Mouse (Mus musculus) spleen, postnatal 10 days (tissue): Measurements from ENCODE around the gene Olfr693.
"Not testable (repeated sequence)": the region's sequence is repeated elsewhere in the genome, so short reads cannot be mapped to it uniquely, and the experiment has no call there.

Source experiments
- DNase-seq, 2 experiments: peaks; one replicate each; pipeline ENCODE4 v3.0.0; 2021 to 2022; ENCODE audit warnings: low spot score in 2 of 2

The Olfr693 gene

DNA sequence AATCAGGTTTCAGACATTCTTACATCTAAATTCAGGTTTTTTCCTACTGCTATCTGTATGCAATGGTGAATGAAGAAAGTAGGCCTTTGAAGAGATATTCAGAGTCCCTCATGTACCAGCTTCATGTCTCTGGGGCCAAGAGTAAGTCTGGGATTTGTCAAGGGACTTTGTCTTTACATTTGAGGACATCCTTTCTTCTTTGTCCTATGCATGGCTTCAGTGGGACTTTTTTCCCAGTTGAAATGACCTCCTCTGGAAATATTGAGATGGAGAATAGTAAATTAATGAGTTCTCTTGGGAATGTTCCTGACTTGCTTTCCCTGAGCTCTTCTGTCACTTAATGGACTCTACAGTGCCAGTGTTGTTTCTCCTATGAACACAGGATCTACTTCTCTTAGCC lies at the start of gene Olfr693:
Gene Olfr693 (minus strand): TSS at position 101 of the 400 bp plus-strand sequence.
- DNase-seq: no peak

DNA sequence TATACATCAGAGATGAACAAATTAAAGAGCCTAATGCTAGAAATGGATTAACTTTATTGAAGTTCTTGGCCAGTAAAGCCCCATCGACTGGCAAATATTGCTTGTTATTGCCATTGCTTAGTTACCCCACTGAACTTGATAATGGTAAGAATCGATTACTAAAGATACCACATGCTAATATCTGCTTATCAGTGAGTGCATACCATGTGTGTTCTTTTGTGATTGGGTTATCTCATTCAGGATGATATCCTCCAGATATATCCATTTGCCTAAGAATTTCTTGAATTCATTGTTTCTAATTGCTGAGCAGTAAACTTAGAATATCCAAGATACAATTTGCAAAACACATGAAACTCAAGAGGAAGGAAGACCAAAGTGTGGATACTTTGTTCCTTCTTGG lies 45.3 kb upstream of the Olfr693 start:
- not testable (repeated sequence) for DNase-seq

DNA sequence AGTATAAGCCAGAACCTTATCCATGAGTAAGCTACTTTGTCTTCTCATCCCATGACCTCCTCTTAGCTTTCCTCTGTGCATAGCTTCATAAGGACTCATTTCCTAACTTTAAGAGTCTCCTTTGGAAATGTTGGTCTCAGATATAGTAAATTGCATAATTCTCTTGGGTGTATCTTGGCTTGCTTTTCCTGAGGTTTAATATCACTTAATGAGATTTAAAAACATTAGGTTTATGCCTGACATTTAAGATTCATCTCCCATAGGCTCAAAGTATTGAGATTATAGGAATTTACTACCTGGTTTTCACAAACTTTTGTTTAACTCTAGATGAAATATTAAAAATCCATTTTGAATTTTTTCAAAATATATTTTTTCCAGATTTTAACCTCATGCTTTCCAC lies 35.9 kb upstream of the Olfr693 start, which contains the start of gene Olfr695:
Gene Olfr695 (minus strand): TSS at position 101 of the 400 bp plus-strand sequence.
- no peak for DNase-seq

DNA sequence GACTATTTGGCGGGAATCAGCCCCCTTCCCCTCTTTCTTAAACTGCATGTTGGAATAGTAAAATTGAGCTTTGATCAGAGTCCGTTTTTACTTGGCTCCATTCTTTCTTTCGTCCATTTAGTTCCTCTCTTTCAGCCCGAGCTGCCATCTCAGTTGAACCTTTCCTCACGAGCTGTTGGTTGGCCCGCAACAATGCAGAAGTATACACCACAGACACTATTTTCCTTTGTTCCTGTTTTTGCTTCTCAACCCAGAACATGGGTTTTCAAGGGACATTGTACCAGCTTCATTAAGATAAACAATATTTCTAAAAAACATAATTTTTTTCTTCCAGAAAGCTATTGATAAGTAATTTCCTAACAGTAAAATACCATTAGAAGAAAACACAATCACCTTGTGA lies 31.1 kb upstream of the Olfr693 start:
- no peak for DNase-seq

DNA sequence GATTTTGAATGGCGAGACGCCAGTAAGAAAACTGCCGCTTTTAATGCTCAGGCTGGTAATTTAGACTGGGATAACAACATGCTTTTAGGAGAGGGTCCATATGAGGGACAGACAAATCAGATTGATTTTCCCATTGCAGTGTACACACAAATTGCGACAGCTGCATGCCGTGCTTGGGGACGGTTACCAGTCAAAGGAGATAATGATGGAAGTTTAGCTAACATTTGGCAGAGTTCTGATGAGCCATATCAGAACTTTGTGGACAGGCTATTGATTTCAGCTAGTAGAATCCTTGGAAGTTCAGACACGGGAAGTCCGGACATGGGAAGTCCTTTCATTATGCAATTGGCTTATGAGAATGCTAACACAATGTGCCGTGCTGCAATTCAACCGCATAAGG lies 27.3 kb upstream of the Olfr693 start:
- not testable (repeated sequence) for DNase-seq

DNA sequence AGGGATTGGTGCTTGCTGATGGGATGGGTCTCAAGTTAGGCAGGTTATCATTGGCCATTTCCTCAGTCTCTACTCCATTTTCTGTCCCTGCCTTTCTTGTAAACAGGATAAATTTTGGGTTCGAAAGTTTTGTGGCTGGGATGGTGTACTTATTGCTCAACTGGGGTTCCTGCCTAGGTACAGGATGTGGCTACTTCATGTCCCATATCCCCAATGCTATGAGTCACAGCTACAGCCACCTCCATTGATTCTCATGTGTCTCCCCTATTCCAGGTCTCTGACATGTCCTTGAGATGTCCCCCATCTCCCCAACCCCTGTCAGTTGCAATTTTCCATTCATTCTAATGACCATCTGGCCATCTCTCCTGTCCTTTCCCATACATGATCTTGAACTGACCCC lies 16.5 kb upstream of the Olfr693 start:
- DNase-seq: no peak

DNA sequence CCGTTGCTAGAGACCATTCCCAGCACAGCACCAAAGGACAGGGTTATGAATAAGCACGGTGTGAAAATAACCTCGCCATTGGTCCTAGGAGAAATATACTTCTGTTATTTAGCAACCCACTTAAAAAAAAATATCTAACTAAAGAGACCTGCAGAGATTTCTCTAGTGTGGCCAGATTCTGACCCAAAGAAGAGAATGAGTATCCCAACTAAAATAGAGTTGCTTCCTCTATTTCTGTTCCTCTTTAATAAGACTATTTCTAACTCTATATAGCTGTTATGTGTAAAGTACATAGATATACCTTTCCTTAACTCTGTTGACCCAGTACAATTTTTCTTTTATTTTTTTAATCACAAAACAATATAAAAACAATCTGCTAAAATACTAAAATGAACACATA lies 12.6 kb upstream of the Olfr693 start:
- DNase-seq: no peak

DNA sequence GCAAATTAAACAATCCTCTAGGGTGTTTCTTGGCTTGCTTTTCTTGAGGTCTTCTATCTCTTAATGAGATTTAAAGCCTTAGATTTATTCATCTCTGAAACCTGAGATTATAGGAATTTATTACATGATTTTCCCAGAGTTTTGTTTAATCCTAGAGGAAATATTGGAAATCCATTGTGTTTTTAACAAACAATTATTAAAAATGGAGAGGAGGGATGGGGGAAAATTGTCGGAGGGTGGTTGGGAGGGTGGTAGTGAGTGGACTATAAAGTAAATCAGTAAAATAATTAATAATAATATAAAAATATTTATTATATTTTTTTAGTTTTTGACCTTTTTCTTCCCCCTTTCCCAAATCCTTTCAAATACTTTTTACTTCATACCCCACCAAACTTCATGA lies 11.3 kb upstream of the Olfr693 start, which contains the start of gene Olfr694:
Gene Olfr694 (minus strand): TSS at position 101 of the 400 bp plus-strand sequence.
- DNase-seq: no peak

DNA sequence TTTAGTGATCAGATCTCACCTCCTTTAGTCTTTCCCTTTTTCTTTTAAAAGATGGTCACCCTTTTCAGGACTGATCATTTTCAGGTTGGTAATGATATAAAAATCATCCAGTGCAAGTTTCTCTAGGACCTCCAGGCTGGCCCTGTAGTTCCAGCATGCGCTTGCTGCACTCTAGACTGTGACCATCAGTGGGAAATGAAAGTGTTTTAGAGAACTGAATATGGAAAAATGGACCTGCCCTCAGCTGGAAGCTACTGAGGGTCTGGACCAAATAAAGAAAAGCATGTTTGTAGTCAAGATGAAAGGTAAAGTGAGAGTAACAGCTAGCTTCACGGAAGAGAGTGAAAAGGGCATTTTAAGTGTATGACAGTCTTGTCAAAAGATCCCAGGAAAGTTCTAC lies 5.0 kb upstream of the Olfr693 start:
- DNase-seq: no peak

DNA sequence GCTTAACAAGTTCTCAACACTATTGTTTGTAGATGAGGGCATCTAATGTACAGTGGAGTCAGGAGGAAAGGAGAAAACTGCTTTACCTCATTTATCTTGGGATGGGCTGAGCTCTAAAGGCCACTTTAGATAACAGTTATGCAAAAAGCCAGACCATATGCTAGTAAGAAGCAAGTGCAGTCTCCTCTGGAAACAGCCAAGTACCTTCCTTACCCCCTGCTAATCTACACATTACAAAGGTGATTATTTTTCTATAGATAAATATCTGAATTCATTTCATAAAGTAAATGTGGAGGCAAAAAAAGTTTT lies 28.1 kb downstream of the Olfr693 start:
- DNase-seq: no peak

DNA sequence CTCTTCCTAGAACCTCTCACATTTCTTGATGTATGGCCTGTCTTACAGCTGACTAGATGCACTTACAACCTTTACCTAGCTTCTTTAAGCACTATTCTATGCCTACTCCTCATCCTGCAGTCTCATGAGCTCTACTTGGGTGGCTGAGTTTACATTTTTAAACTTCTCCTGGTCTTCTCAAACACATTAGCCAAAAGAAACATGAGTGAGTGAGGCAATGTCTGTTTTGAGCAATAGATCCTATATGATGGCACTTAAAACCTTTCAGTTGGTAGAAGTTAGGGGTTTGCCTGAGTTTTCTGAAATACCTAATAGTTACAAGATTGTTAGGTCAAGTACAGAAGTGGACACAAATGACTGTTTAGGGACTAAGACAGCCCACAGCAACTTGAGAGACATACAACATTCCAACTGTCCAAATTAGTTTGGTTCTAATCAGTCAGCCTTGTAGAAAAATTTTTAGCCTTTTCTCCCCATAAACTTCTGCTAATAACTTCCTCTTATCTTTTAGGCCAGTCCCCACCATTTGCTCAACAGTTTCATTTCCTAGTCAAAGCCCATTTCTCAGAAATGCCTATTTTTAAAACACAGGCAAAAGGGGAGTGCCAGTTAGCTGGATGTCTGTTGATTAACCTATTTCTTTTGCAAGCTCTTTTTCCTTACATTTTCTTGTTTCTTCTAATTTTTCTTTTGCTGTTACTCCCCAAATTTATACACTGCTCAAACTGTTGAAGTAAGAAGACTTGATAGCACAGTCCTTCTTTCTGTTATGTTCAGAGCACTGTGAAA lies 28.6 kb downstream of the Olfr693 start:
- no peak for DNase-seq

DNA sequence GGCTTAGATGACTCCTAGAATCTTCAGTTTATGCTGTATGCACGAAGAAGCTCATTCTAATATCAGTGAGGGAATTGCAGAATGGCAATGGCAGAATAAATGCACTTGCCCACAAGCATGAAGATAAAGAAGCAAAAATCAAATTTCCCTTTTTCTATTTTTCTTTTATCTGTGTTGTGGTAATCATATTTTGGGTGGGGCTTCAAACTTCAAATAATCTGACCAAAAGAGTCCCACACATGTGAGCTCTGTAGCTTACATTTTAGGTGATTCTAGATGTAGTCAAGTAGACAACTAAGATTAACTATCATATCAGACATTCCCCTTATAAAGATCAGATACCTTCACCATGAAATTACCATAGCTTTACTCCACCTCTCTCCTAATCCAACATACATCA lies 30.6 kb downstream of the Olfr693 start:
- DNase-seq: no peak

DNA sequence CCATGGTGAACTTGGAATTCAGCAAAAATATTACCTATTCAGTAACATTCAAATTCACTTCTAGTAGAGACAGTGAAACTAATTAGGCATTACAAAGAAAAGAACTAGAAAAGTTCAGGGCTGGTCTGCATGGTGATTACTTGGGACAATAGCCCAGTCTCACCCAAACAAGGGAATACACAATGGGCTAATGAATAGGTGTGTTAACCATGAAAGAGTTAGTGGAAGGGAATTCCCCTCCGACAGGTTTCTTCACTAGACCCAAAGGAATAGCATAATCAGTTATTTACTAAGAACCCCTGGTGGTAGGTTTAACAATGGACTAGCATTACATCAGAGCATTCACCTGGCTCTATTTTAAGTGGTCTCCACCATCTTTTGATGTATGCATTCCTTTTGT lies 35.1 kb downstream of the Olfr693 start:
- DNase-seq: no peak

DNA sequence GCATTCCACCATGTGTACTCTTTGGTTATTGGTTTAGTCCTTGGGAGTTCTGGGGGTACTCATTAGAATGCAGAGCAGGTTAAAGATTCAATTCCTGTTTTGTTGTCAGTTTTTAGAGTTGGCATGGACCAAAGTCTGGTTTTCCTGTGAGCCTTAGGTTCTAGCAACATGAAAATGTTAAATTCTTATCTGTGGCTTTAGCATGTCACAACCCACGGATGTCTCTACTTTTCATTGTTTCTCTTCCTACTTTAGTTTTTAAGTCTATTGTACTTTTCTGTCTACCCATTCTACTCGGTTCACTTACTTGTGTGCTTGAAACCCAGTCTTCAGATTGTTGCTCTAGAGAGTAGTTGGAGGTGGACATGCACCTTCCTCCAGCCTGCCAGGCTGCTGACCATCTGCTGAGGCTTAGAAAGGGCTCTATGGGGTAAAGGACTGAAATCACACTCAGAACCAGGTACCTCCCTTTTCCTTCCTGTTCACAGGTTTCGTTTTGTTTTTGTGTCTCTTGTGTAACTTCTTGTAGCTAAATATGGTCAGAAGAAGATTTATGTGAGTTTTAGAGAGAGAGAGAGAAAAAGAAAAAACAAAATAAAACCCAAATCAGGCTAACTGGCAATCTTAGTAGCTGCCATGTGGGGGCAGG lies 36.0 kb downstream of the Olfr693 start:
- DNase-seq: peak; percentile 24 to 28

DNA sequence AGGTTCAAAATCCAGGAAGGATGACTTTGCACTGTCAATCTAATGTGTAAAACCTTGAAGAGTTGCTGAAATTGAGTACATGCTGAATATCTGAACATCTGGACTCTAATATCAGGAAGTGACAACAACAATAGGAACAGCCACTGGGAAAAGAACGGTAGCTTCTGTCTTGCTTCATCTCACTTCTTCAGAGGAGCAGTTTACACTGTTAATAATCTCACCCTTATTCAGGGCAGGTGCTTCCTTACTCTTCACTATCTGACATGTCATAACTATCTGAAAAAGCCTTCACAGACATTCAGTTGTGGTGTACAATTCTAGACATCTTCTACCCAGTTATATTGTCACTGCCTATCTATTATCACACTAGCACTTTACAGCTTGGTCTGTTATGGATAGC lies 39.5 kb downstream of the Olfr693 start:
- DNase-seq: no peak

DNA sequence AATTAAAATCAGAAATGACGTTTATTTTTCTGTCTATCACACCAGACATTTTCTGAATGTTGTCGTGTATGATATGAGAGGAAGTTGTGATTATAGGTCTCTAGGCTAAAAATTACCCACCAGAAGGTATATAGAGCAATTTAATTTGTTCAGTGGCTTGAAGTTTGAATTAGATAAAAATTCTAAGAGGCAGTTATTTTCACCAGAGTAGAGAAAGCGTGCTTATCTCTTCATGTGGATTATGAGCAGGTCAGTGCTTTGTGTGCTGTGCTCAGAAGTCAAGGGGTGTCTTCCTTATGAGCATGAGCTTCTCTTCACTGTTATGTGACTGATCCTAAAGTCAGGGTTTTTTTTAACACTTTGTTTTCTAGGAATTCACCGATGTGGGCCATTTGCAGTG lies 44.8 kb downstream of the Olfr693 start:
- no peak for DNase-seq
